Mouse (Mus musculus) stomach, postnatal 0 days (tissue): ENCODE measurements around the gene Napepld.
"Not testable (repeated sequence)": the region's sequence is repeated elsewhere in the genome, so short reads cannot be mapped to it uniquely, and the experiment has no call there.

ENCODE experiments used
- CTCF ChIP-seq: IDR thresholded peaks from 2 replicates; pipeline ENCODE4 v1.5.1; 2016; ENCODE audit warnings: antibody characterized with exemption, low read depth, mild to moderate bottlenecking, moderate library complexity
- EP300 ChIP-seq: optimal IDR thresholded peaks from 2 replicates; pipeline ENCODE3; 2016; ENCODE audit warnings: antibody characterized with exemption

GRCm38 (mm10) chr5:21708011-21708410, 6.8 kb upstream of the Napepld start:
- not testable (repeated sequence) for TF ChIP-seq CTCF, EP300
